Mouse (Mus musculus) gastrocnemius, postnatal 36 days (tissue): ENCODE results near the gene Lrrc4. TPM values are rescaled to one million over a fixed set of nuclear protein-coding genes. Genes with fewer than 3 reads are reported as not detected.

ENCODE experiments used
- DNase-seq, 2 experiments: peaks; one replicate each; pipeline ENCODE4 v3.0.0; 2022
- intact Hi-C: fragments of 180-260 bp; cut with DNase I; formaldehyde crosslinking; loops from one replicate; pipeline ENCODE4 v1.15.1; 2025
- total RNA-seq, 2 experiments: library from RNA; stranded (reverse); gene quantifications; 2 replicates each; pipeline ENCODE4 v1.2.3; 2021

Lrrc4 gene
- total RNA-seq, 2 experiments from 2014 or later: 0.20 to 0.44 TPM

DNA sequence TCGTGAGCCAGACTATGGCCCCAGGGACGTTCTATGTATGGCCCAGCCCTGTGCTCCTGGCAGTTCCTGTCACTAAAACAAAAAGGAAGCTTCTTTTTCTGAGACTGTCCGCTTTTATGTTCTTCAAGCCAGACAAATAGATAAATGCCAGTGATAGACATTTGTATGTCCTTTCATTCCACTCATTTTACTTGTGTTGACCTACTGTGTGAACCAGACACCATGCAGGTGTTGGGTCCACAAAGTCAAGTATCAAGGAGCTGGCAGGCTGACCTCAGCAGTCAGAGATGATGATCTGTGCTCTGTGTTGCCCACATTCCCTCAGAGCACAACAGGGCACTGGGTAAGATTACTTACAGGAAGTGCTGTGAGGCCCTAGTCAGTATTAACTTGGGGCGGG, 25.2 kb upstream of the Lrrc4 start:
- intact Hi-C loops: no loop called here
- DNase-seq: no peak

DNA sequence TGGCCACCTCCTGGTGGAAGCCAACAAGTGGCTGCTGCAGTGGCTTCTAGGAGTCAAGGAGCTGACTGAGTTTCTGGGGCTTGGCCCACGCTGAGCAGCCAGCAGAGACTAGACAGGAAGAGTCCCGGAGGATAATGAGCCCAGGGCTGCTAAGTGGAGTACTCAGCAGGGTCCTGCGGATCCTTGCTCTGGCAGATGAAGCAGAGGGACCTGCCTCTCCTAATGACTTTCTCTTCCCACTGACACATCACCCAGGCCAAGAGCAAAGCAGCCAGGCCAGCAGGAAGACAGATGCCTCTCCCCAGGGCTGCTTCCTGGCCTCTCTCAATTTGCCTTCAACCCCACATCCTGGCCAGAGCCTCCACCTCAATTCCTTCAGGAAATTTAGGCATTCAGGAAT, 23.9 kb upstream of the Lrrc4 start:
- no peak for DNase-seq
- intact Hi-C loops: no loop called here

DNA sequence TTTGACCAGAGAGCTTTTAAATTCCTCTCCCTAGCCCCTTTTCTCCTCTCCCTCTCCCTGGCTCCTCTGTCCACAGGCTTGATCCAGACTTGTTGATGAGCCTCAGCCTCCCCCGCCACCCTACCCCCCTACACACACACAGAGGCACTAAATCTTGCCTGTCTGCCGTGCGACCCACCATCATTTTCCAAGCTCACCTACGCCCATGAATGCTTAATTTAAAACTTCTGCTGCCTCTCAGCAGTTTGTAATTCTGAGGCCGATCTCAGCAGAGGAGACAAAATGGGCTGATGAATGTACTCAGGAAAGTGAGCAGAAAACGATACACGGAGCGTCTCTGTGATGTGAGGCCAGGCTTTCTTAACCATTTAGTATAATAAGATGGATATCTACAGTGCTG, 23.1 kb upstream of the Lrrc4 start:
- DNase-seq: no peak
- intact Hi-C loops: no loop called here

- DNase-seq: no peak
- intact Hi-C loops: no loop called here
Observed at GRCm38 (mm10) chr6:28853654-28854053, 22.1 kb upstream of the Lrrc4 start.

- no peak for DNase-seq
- intact Hi-C loops: no loop called here
Observed at GRCm38 (mm10) chr6:28853164-28853563, 21.6 kb upstream of the Lrrc4 start.

DNA sequence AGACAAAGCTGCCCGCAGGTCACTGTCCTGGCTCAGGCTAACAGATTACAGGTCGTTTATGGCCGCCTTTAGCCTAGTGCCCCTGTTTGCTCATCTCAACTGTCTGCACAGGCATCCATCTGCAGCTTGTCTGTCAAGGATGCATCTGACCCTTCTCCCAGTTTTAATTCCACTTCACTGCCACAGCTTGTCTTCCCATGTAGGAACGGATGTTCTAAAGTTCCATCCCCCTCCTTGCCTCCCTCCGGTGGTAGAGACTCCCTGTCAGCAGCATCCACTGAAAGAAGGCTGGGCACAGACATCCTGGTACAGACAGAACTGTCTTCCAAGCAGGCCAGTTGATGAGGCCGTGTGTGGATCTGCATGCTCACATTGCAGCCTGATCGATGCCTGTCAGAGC, 20.8 kb upstream of the Lrrc4 start:
- intact Hi-C loops: no loop called here
- DNase-seq: no peak

DNA sequence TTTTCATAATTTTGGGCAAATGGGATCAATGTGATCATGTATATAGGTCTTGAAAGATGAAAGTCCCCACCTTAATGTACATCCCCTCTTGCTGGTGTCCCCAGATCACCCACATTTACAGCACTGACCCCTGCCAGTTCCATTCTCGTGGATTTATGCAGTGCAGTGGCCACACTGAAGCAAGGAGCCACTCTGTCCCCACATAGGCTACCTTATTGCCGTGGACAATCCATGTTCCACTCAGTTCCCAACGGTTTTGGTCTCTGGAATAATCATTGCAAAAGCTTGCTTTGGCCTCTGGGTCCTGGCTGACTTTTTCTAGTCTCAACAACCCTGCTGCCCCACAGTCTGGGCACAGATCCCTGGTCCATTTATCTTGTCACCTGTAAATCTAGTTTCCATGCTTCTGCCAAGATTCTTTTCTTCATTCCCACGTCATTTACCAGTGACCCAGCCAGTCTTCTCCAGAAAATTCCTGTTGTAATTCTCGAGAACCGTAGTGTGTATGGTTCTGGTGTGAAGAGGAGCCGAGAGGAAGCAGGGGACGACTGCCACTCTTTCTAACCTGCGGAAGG, 18.9 kb upstream of the Lrrc4 start:
- DNase-seq: no peak
- intact Hi-C loops: no loop called here

GRCm38 (mm10) chr6:28849317-28849716, 17.8 kb upstream of the Lrrc4 start:
- intact Hi-C loops: no loop called here
- DNase-seq: no peak

DNA sequence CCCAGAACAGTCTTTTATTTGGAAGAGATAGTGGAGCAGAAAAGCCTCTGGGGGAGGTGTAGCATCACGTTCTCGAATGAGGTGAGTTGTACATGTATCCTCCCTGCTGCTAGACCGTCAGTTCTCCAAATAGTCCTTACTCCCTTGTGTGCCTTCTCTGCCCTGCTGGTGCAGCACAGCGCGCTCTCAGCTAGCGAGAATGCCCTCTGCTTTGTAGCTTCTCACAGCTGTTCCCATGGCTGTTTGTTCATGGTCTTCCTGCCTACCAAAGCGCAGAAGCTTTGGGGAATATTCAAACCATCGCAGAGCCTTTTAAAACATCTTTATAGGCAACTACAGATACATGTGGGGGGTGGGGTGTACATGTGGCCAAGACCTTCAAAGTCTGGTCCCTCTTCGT, 17.3 kb upstream of the Lrrc4 start:
- no peak for DNase-seq
- intact Hi-C loops: no loop called here

- no peak for DNase-seq
- intact Hi-C loops: no loop called here
Observed at GRCm38 (mm10) chr6:28848285-28848794, 16.8 kb upstream of the Lrrc4 start.

DNA sequence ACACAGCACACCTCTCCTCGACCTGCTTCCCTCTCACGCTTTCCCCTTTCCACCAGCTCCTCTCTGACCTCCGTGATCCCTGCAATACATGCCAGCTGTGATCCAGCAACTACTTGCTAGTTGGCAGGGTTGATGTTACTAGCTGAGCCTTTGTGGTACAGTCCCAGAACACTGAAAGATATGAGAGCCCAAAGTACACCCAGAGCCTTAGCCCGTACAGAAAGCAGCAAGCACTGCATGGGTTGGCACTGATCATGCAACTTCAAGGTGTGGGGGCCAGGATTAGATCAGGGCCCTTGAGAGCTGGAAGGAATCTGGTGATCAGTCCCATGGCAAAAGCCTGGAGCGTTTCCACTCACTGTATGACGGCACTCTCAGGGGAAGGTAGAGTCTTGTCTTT, 16.1 kb upstream of the Lrrc4 start:
- no peak for DNase-seq
- intact Hi-C loops: no loop called here

DNA sequence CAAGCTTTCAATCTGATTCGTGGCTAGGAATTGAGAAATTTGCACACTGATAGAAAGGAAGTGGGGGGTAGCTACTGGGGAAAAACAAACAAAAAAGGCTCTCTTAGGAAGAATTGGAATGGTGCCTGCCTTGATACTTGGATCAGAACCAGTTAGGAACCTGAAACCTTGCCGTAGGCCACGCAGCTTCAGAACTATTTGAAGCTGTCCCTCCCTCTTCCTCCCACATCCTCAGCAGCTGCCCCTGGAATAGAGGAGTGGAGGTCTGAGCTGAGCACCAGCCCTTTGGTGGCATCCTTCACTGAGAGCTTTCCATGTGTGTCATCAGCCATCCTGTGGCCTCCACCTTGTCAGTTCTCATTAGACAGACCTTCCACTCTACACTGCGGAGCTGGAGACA, 14.1 kb upstream of the Lrrc4 start:
- intact Hi-C loops: no loop called here
- DNase-seq: no peak

DNA sequence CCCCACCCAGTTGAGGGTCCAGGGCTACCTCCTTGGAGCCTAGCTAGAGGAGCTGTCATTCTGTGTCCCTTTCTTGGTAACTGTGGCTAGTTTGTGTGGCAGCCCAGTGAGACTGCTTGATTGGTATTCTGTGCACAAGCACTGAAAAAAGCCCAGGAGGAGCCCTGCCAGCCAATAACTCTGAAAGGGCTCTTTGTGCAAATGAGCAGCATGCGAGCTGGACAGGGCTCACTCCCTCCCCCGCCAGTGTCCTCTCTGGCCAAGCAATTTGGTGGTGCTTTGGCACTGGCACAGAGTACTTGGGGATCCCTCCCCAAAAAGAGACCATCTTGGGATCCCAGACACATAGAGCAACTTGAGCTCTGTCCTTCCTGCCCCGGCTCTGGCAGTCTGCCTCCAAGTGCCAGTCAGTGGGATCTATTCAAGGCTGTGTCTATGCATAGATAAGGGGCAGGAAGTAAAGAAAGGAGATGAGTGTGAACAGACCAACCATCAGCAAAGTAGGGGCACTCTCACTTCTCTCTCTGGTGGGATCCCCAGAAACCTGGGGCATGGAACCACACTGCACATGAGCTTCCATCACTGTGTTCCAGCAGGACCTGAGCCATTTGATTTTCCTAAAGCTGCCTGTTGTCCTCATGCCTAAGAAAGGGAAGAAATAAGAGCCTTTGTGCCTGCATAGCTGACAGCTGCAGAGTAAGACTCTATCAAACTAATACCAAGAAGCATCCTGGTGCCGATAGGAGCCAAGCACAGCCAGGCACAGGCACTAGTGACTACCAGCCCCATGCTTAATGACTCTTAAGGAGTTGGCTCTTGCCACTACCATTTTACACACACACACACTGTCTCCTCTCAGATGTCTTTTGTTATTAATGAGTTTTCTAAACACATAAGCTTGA, 11.1 kb upstream of the Lrrc4 start:
- intact Hi-C loops: no loop called here
- DNase-seq: no peak

GRCm38 (mm10) chr6:28841569-28841968, 10.0 kb upstream of the Lrrc4 start:
- no peak for DNase-seq
- intact Hi-C loops: no loop called here

GRCm38 (mm10) chr6:28836600-28836999, 5.1 kb upstream of the Lrrc4 start:
- intact Hi-C loops: no loop called here

DNA sequence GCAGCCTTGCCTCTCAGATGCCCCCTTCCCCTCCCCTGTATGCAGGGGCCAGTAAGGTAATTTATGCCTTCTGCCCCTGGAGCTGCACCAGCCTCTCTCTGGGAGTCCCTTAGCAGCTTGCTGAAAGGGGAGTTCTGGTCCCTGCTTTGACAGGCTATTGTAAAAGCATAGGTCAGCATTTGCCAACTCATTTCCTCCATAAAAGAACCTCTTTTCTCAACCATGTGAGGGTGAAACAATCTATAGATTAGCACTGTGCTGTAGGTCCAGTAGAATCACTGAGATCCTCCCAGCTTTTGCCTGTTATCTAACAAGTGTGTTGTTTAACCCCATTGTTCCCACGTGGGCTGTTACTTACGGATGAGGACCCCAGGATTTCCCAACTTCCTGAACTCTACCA, 2.5 kb upstream of the Lrrc4 start:
- no peak for DNase-seq
- intact Hi-C loops: no loop called here

More at GRCm38 (mm10) chr6:28836600-28836999, 5.1 kb upstream of the Lrrc4 start:
- no peak for DNase-seq

GRCm38 (mm10) chr6:28833380-28833822, 1.9 kb upstream of the Lrrc4 start:
- peak in 1 of 2 experiments; percentile 30 for DNase-seq
- intact Hi-C loops: no loop called here

- no peak for DNase-seq
- intact Hi-C loops: no loop called here
Observed at GRCm38 (mm10) chr6:28832751-28833291, 1.3 kb upstream of the Lrrc4 start.

- no peak for DNase-seq
- intact Hi-C loops: no loop called here
Observed at GRCm38 (mm10) chr6:28831854-28832750, 555 bp upstream of the Lrrc4 start.

DNA sequence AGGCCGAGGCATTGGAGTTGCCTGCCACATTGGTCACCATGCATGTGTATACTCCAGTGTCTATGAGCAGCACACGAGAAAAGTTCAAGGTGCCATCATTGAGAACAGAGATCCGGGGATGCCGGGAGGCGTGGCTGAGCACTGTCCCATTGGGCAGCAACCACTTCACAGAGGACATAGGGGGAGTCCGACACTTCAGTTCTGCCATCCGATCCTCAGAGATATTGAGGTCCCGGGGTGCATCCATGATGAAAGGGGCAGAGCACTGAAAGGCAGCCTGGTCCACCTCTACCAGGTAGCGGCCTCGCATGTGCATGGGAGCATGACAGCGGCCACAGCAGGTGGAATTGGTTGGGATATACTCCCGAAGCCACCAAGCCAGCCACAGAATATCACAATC, 1.2 kb downstream of the Lrrc4 start:
- no peak for DNase-seq
- intact Hi-C loops: no loop called here

GRCm38 (mm10) chr6:28828593-28828992, 3.0 kb downstream of the Lrrc4 start:
- intact Hi-C loops: no loop called here

More at GRCm38 (mm10) chr6:28828593-28828992, 3.0 kb downstream of the Lrrc4 start:
- no peak for DNase-seq
